Mouse (Mus musculus) heart, postnatal 0 days (tissue): ENCODE measurements at regions not wholly inside any gene's neighbourhood (a gene's known extent, or its start where the extent isn't known, plus 50 kb on each side); places are given as distances from the start of the nearest gene placed in this dataset.

Experiments used
- CTCF ChIP-seq: IDR thresholded peaks from 2 replicates; pipeline ENCODE4 v1.5.1; 2016; ENCODE audit warnings: antibody characterized with exemption, control low read depth, low read depth
- EP300 ChIP-seq: IDR thresholded peaks from 2 replicates; pipeline ENCODE4 v1.6.1; 2016; ENCODE audit warnings: antibody characterized with exemption, low read depth

DNA sequence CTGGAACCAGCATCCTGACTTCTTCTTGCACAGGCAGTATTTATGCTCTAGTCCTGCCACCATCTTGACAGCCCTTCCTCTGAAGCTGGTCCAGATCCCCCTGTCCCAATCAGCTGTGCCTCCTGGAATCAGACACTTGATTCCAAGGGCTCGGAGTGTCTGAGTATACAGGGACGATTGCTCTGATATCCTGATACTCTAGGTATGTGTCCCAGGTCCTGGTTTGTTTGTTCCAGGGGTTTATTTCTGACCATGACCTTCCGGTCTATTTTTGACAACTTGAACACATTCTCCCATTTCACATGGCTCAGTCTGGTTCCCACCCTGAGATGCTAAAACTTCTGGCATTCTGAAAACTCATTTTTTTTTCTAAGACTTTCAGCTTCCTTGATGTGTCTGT, 85.8 kb upstream of the 1700025G04Rik start:
- no peak for TF ChIP-seq CTCF
- TF ChIP-seq EP300: no peak
